Mouse (Mus musculus) left cerebral cortex, adult 8-10 months (tissue): ENCODE measurements around the gene Scamp5. TPM values are rescaled to one million over a fixed set of nuclear protein-coding genes. Genes with fewer than 3 reads are reported as not detected.
"Not testable (repeated sequence)": the region's sequence is repeated elsewhere in the genome, so short reads cannot be mapped to it uniquely, and the experiment has no call there.

Experiments used
- DNase-seq, 2 experiments: peaks; one replicate each; pipeline ENCODE4 v3.0.0; 2022; ENCODE audit warnings: low spot score in 2 of 2
- total RNA-seq, 4 experiments: library from RNA; stranded (reverse); gene quantifications; 2 replicates each; pipeline ENCODE4 v1.2.4; 2022

Gene Scamp5
- total RNA-seq, 4 experiments from 2014 or later: 371 to 387 (median 384) TPM

DNA sequence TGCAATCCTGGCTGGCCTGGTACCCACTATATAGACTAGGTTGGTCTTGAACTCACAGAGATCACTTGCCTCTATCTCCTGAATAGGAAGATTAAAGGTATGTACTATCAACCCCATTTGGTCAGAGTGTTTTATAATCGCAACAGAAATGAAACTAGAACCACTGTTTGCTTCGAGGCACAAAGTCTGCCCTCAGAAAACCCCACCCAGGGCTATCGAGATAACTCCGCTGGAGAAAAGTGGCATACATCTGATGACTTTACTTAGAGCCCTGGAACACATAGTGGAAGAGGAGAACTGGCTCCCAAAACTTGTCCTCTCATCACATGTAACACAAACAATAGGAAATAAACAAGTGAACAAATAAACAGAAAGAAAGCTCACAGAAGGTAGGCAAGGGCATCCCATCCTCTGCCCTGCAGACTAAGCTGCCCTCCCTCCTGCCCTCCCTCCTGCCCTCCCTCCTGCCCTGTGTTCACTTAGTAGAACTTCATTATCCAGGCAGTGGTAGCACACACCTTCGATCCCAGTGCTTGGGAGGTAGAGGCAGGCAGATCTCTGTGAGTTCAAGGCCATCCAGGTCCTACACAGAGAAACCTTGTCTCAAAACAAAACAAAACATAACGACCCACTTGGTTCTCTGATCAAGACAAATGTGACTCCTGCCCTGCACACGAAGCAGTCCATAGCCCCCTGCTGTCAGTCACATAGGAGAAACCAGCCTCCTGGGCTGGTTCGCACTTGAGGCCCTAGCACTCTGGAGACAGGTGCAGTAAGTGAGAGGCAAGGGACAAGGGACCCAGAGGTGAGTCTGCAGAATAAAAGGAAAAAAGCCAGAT, 15.0 kb downstream of the Scamp5 start:
- no peak for DNase-seq

DNA sequence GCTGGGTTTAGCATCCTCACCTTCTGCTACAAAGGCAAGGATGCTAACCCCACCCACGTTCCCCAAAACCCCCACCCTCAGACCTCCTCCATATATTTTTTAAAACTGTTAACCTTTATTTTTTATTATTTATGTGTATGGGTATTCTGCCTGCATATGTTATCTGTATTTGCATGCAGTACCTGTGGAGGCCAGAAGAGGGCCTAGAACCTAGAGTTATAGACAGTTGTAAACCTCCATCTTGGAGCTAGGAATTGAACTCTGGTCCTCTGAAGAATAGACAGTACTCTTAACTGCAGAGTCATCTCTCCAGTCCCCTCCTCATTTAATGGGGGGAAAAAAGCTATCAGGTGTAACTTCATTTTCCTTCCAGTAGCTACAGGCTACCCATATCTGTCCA, 18.1 kb downstream of the Scamp5 start:
- no peak for DNase-seq

DNA sequence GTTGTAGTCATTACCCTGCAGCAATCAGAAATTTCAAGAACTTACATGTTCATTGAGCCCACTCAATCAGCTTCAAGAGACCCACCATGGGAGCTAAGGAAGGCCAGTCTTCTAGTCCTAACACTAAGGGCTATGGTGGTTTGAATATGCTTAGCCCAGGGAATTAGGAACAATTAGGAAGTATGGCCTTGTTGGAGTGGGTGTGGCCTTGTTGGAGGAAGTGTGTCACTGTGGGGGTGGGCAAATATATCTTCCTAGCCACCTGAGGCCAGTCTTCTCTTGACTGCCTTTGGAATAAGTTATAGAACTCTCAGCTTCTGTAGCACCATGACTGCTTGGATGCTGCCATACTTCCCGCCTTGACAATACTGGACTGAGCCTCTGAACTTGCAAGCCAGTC, 27.2 kb downstream of the Scamp5 start:
- no peak for DNase-seq

DNA sequence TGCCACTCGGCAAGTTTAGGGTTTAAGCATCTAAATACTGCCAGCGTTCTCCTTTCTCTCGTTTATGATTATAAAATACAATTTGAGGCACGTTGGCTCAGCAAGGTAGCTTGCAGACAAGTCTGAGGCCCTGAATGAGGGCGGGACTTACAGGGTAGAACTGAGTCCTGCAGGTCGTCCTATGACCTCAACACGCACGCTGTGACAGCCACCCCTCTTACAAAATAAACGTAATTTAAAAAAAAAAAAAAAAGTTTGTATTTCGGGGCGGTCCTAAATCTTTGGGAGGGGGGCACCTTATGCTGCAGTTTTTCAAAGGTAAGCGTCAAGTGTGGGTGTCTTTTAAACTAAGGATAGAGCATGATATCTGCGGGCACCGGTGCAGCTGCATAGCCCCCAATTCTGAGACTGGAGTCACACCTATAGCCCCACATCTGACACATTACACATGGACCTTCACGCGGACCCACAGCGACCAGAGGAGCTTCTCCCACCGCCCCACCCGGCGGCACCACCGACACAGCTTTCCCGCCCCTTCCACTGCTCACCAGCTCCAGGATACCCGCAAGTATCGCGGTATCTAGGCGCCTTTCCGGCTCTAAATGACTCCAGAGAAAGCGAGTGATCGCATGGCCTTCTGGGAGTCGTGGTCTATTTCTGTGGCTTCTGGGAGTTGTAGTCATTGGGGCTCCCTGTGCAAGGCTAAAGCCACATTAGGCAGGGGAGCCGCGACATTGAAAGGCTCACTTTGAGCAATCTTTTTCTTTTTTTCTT, 28.2 kb downstream of the Scamp5 start, which contains the start of gene Ppcdc:
Gene Ppcdc (minus strand): TSS at position 603 of the 774 bp plus-strand sequence.
- peak; percentile 84 to 95 for DNase-seq

DNA sequence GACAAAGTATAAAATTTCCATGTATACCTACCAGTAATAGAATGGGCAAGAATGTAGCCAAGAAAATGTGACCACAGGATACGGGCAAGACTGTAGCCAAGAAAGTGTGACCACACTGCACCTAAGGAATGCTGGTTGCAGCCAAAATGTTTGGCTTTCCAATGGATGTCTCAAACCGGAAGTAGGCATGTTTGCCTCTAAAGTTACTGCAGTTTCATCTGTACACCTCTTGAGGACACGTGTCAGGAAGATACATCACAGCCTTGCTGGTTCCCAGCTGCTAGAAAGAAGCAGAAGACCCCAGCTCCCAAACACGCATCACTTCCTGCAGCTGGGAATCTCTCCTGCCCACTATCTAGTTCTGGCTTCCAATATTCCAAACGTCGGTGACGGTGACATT, 28.8 kb downstream of the Scamp5 start:
- DNase-seq: no peak

DNA sequence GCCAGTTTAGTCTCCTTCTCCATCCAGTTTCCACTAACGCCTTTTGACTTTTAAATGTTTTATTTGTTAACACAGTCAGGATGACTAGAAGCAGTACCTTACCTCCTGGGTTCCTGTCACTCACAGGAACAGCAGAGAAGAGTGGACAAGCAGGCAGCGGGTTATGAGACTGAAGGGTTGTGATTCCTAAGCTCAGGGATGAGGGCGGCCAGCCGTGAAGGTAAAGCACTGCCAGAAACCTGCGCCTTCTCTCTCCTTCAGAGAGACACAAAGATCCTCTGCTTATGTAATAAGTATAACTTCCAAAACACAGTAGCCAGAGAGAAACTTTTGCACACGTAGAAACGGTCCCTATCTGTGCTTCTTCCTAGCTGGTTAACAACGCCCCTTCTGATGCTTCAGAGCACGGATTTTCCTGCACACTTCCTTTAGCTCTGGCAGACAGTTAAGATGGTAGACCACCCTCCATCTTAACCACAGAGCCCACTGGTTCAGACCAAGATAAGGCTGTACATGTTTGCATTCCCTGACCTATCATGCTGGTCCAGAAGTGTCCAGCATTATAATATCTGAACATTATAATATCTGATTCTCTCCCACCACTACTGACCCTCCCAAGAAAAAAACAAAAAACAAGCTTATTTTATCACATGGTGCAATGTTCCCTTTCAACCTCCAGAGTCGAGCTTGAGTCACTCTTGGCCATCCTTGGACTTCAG, 29.8 kb downstream of the Scamp5 start:
- no peak for DNase-seq

DNA sequence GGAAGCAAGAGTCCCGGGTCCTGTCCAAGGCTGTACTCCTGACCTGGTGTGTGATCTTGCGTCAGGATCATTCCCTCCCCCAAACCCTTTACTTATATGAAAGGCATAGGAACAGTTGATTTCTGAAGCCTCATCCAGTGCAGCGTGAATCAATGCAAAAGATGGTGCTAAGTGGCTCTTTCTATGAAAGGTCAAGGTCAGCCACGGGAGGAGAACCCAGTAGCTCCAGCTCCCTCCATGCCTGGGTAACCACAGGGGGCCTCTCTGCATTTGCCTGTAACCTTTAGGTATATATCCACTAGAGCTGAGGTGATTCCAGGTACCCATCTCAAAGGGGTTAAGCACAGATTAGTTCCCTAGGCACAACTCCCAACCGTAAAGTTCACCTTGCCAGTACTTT, 31.7 kb downstream of the Scamp5 start:
- DNase-seq: no peak

DNA sequence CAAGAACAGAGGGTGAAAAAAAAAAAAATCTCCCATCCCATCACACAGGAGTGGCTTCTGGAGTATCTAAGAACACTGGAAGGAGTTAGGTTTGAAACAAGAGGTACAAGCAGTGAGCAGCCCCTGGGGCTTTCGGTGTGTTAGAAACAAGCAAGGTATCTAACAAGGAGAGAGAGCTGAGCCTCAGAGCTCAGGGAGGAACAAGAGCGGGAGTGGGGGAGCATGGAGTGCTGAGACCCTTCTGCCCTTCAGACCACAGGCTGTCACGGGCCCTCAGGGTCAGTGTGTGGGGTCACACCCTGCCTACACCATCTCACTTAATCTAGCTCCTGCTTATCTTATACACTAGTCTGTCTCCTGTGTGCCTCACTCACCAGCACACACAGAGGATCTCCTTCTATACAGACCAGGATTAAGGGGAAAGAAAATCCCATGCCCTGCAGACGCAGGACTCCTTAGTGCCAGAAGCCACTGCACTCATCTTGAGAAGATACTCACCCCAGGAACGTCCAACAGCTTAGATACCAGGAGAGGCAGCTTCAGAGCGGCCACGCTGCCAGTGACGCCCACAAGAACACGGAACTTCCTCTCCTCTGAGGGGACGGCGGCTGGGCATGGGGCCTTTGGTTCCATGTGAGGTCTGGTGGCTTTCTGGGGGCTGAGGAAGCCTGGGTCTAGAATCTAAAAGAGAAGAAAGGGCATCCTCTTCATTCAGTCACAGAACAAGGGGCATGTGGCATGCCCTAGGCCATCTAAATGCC, 33.3 kb downstream of the Scamp5 start:
- DNase-seq: no peak

DNA sequence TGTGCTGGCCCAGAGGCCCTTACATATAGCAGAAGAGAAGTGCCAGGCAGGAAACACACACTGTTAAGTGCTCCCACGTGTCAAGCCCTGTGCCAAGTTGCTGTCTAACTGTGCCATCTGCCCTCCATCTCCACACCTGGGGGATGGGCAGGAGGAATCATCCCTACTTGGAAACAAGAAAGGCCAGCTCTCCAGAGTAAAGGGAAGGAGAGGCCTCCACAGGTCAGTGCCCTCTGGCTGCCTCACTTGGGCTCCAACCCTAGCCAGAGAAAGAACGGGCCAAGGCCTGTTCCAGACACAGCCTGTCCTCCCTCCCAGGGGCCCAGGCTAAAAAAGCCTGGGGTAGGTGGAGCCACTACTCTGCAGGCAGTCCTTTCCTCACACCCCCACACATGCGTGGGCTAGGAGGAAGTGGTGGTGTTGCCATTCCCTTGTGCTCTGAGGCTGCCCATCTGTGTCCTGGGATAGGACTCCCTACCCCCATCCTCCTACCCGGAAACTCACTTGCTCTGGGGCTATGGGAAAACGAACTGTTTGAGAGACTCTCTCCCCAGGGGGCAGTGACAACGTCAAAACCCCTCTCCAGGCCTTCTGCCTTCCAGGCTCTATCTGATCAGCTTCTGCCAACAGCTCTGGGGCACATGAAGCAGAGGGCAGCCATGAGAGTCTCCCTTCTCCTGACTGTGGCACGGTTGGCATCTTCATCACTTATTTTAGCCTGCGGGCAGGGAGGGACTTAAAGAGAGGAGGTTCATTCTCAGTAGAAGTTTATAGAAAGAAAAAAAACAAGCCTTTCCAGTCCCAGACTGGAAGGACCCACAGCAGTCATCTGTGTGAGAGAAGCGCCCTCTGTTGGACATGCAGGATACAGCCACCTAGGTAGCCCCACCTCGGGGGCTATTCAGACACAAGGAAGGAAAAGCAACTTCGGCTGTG, 34.5 kb downstream of the Scamp5 start:
- DNase-seq: peak; percentile 49 to 78

DNA sequence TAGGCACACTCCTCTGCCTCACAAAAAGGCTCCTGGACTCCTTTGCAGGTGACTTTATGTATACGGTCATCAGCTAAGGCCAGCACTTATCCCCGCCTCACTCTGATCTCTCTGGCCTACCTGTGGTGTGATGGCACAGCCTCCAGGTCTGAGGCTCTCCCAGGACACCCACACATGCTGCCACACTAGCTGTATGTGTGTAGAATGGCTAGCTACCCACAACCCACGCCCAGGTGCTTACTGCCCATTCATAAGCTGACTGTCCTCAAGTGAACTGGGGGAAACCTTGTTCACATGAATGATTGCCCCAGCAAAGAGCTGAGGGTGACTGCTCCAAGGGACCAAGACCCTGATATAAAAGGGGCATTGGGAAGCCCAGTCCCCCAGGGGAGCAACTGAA, 35.4 kb downstream of the Scamp5 start:
- DNase-seq: no peak

DNA sequence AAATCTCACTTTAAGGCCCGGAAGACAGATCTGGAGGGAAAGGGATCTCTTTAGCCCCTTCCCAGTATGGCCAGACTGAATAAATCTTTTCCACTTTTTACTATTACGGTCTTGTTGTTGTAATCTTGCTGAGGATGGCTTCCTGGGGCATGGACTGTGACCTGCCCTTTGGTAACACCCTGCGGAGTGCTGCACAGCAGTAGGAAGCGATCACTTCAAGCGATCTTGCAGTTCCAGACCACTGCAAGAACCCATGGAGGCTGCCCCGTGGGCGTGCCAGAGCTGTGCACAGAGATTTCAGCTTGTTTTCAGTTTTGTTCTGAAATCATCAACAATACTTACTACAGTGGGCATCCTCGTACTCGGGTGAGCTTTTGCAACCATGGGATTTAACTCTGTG, 36.7 kb downstream of the Scamp5 start:
- DNase-seq: no peak

DNA sequence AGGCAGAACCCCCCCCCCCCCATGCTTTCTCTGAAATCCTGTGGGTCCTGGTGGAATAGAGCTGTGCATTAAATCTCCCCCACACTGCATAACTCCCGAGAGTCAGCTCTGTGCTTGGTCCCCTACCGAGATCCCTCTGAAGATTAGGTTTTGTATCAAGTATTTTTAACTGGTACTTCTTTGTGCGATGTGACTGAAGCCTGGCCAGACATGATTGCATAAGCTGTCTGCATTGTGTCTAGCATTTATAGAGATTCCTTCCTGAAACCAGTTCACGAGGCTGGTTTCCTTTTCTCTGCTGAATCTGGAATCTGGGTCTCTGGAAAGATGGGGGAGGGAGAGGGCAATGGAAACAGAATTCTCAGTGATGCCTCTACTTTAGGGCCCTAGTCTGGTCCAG, 39.5 kb downstream of the Scamp5 start:
- no peak for DNase-seq

DNA sequence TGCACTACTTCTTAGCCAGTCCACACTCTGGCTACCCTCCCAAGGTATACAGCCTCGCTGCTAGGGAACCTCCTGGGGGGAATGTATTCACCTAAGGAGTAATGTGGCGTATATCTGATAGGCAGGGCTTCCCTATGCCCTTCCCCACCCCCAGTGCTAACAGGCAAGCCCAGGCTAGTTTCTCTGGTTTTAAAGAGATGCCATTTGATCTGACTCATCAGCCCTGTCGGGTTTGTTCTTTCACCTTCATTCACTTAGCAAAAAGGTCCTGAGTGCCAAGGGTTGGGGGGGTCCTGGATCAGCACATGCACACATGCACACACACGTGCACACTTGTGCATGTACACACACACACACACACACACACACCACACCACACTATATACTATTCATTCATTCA, 39.9 kb downstream of the Scamp5 start:
- no peak for DNase-seq

DNA sequence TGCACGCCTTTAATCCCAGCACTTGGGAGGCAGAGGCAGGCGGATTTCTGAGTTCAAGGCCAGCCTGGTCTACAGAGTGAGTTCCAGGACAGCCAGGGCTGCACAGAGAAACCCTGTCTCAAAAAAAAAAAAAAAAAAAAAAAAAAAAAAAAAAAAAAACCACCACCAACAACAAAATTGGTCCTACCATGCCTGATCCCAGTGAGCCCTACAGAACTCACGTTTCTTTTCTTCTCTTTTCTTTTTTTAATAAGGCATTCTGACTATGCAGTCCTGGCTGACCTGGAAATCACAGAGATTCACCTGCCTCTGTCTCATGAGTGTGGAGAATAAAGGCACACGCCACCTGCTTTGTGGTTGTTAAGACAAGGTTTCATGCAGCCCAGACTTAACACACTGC, 40.7 kb downstream of the Scamp5 start:
- DNase-seq: not testable (repeated sequence)

DNA sequence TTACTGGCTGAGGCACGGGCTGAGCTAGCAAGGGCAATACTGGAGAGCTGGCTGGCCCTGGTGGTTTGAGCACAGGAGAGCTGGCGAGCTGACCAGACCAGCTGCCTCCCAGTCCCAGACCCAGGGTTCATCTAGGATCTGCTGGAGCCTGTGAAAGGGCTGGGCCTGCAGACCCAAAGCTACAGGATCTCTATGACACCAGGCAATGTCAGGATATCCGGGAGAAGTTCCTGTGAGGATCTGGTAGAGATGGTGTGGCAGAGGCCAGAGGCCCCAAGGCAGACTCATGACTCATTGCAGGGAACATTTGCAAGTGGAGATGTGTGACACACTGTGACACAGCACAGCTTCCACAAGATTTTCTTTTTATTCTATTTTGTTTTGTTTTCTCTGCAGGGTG, 42.7 kb downstream of the Scamp5 start:
- no peak for DNase-seq

DNA sequence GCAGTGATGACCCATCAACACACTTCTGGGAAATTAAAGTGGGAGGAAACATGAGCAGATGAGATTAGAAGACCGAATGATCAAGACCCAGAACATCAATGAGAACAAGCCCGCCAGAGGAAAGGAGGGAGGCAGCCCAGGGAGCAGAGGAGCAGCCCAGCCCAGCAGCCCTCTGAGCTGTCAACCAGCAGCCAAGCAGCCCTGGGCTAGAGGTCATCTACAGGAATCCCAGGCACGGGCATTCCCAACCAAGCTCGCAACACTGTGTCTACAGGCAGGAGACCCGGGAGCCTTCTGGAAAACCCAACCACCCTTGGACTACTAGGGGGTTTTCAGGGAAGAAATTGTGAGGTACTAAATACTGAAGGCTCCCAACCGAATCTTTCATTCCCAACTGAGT, 43.8 kb downstream of the Scamp5 start:
- no peak for DNase-seq

DNA sequence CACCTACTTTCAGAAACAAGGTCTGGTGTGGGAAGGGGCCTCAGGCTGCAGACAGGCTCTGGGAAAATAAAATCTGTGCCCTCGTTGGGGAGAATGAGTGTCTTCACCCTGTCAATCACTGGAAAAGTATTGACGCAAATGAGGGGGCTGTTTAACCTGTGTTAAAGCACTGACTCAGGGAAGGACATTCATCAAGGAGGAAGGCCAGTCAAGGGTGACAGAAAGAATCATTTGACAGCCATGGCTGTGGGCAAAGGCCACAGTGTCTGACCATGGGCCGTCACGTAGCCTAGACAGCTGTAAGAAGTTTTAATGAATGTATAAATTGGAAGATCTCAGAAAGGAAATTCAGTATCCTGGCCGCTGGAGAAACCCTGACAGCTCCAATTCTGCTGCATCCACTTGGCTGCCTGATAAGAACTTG, 46.2 kb downstream of the Scamp5 start:
- no peak for DNase-seq

DNA sequence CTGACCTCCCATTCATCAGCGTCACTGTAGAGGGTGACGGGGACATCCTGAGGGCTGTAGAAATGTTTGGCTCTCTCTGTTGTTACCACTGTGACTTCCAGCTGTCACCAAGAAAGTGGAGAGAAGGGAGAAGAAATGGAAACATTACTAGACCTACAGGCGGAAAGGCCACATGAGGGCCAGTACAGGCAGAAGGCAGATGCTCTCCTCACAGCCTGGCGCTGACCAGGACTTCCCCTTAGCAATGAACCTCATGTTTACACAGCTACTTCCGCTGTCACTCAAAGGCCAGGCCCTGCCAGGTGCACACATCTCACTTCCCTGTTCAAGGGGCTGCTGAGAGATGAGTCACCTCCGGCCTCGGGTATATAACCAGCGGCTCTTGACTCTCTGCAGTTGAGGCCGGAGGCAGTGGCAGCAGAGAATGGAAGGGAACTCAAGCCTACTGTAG, 46.7 kb downstream of the Scamp5 start:
- no peak for DNase-seq

DNA sequence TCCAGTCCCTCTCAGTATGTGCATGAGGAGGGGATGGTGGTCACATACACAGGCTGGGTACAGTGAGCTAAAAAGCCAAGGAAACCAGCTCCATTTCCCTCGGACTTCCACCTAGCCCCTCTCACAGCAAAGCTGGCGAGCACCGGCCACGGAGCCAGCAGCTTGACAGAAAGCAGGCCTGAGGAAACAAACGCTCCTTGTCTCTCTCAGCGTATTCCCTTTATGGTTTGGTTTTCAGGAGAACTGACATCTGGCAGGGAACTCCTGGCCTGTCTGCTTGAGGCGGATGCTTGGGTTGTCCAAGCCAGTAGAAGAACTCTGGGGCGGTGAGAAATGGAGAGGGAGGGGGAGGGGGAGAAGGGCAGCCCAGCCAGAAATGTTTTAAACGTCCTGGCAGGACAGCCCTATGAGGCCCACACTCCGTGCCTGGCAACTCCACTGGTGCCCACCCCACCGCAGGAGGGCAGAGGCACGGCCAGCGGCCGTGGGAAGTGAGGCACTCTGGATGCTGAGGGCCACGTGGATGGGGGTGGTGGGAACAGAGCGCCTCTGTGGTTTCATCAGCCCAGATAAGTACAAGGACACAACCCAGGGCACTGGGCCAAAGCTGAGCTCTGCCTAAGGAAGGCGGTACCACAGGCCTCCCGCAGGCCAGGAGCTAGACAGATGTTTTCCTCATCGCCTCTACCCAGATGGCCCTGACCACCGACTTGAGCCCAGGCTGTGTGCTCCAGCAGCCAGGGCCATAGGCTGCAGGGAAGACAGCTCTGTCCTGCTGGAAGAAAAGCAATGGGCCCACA, 47.3 kb downstream of the Scamp5 start:
- peak; percentile 61 to 89 for DNase-seq
